Mouse (Mus musculus): ENCODE data around the gene Birc3.

Gene Birc3

GRCm38 (mm10) chr9:7822758-7823157 is 50.2 kb downstream of the Birc3 start:
- no peak for DNase-seq (ENCODE audit: low read depth, low spot score)

- DNase-seq (ENCODE audit: low read depth, low spot score) = no peak
These were observed 67.9 kb downstream of the Birc3 start for GRCm38 (mm10) chr9:7805101-7805506.

All from mesoderm, embryonic 11.5 days (tissue).